Mouse (Mus musculus): ENCODE results near the gene Zkscan6. TPM values are rescaled to one million over a fixed set of nuclear protein-coding genes. Genes with fewer than 3 reads are reported as not detected.

Zkscan6 gene
- 9.1 and 10.6 TPM in 2 replicates for polyA plus RNA-seq (2016; fragmentation: Nextera tagmentation; extraction: Ambion mirVana)

DNA sequence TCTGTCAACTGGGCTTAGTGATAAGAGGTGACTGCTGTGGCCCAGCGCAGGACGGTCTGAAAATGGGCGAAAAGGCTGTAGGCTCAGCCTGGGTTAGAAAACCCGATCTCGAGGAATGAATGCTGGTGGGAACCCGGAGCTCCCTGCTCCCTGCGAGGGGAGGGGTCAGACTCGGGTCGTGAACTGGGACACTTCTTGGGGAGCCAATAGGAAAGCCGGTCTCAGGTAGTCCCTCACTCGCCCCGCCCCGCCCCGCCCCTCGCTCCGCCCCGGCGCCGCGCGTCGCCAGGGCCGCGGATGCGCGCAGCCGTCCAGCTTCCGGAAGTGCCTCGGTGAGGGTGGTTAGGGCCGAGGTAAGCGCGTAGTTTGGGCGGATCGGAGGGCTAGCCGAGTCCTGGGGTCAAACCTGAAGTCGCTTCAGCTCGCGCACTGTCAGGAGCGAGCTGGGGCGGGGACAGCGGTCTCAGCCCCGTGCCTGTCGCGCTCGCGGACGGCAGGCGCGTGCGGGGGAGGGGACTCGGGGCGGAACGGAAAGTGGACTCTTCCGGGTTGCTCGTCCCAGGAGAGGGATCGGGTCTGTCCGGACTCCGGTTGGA is at the start of gene Zkscan6:
Gene Zkscan6 (plus strand): TSS at position 267 of the 596 bp plus-strand sequence.
- no peaks in the 10 kb centered on the region for H3K36me3 ChIP-seq
- peaks cover 15% of the 10 kb centered on the region; the same call in 1 of the 2 replicates for H3K4me1 ChIP-seq
- no peaks in the 10 kb centered on the region for H3K27me3 ChIP-seq (ENCODE audit: low read depth, poor library complexity, severe bottlenecking)
- WGBS, result under 1% methylated on average over 58 of the region's 58 CpGs
- peak; percentile 96 for DNase-seq (ENCODE audit: low spot score)
- no peaks in the 10 kb centered on the region for H3K9me3 ChIP-seq (replicated peaks)
- H3K27ac ChIP-seq, result peak within 1 kb of the TSS; percentile 88
- H3K4me3 ChIP-seq, result peak within 1 kb of the TSS; percentile 63

DNA sequence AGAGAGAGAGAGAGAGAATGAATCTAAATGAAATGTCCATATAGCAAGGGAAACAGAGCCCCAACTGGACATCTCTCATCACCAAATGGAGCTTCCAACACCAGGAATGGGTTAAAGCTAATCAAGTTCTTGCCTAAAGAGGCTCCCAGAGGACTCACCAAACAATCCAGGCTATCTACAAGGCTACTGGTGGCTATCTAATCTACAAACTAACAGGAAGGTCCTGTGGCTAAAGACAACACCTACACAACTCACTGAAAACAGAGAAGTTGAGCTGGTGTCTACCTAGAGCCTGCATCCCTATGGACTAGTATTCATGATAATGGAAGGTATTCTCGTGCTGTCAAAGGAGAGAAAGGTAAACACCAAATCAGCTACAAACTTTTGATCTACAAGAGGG is 47.6 kb upstream of the Zkscan6 start:
- WGBS, result 89% methylated on average over 1 of the region's 1 CpGs
- no peaks in the 10 kb centered on the region for H3K4me1 ChIP-seq
- no peaks in the 10 kb centered on the region for H3K9me3 ChIP-seq (replicated peaks)
- no peak overlapping the region for H3K4me3 ChIP-seq
- H3K27ac ChIP-seq, result no peak overlapping the region
- no peak for DNase-seq (ENCODE audit: low spot score)
- H3K36me3 ChIP-seq, result no peaks in the 10 kb centered on the region; the same call in 1 of the 2 replicates
- no peaks in the 10 kb centered on the region for H3K27me3 ChIP-seq (ENCODE audit: low read depth, poor library complexity, severe bottlenecking)

DNA sequence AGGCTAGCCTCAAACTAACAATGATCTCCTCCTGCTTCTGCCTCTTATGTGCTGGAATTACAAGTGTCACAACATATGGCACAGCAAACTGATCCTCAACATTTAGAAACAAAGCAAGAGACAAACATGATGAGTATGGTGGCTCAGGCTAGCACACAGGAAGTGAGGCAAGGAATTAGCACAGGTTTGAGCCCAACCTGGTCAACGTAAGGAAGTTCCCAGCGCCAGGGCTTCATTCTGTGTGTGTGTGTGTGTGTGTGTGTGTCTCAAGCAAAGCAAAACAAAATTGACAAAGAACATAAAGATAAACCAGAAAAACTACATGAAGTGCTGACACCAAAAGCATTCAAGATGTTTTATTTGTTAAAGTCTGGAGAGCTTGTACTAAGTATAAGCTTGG is 46.1 kb upstream of the Zkscan6 start:
- Histone ChIP-seq H3K27ac (no peak overlapping the region), H3K9me3 (replicated peaks) (no peaks in the 10 kb centered on the region), H3K36me3 (no peaks in the 10 kb centered on the region), H3K4me3 (no peak overlapping the region), H3K4me1 (no peaks in the 10 kb centered on the region), H3K27me3 (ENCODE audit: low read depth, poor library complexity, severe bottlenecking) (no peaks in the 10 kb centered on the region)
- no peak for DNase-seq (ENCODE audit: low spot score)
- 91% methylated on average over 2 of the region's 2 CpGs for WGBS

- Histone ChIP-seq H3K4me1 (no peaks in the 10 kb centered on the region), H3K27ac (no peak overlapping the region), H3K36me3 (no peaks in the 10 kb centered on the region), H3K9me3 (replicated peaks) (no peaks in the 10 kb centered on the region), H3K27me3 (ENCODE audit: low read depth, poor library complexity, severe bottlenecking) (no peaks in the 10 kb centered on the region), H3K4me3 (no peak overlapping the region)
- no peak for DNase-seq (ENCODE audit: low spot score)
Observed at GRCm38 (mm10) chr11:65768445-65768844, 38.5 kb upstream of the Zkscan6 start.

- H3K27me3 ChIP-seq (ENCODE audit: low read depth, poor library complexity, severe bottlenecking), result no peaks in the 10 kb centered on the region
- no peaks in the 10 kb centered on the region for H3K9me3 ChIP-seq (replicated peaks)
- H3K4me1 ChIP-seq, result no peaks in the 10 kb centered on the region
- WGBS, result 90% methylated on average over 5 of the region's 5 CpGs
- DNase-seq (ENCODE audit: low spot score), result no peak
- H3K27ac ChIP-seq, result no peak overlapping the region
- no peaks in the 10 kb centered on the region for H3K36me3 ChIP-seq
- H3K4me3 ChIP-seq, result no peak overlapping the region
Observed at GRCm38 (mm10) chr11:65769990-65770389, 37.0 kb upstream of the Zkscan6 start.

DNA sequence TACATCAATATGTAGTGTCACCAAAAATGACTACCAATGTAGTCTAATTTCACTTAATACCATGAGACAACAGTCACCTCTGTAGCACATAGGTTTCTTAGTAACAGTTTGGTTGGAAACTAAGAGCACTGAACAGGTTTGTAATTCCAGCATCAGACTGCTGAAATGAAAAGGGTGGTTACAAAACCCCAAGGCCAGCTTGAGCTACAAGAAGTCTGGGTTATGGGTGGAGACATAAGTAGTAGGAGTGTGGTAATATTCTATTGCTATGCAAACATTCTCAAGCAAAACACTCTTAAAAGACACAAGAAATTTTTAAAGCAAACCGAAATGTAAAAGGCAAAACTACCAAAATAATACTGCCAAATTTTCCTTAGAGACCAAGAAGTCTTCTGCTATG is 35.4 kb upstream of the Zkscan6 start:
- Histone ChIP-seq H3K4me3 (no peak overlapping the region), H3K27ac (no peak overlapping the region), H3K4me1 (no peaks in the 10 kb centered on the region), H3K27me3 (ENCODE audit: low read depth, poor library complexity, severe bottlenecking) (no peaks in the 10 kb centered on the region), H3K36me3 (no peaks in the 10 kb centered on the region), H3K9me3 (replicated peaks) (no peaks in the 10 kb centered on the region)
- DNase-seq (ENCODE audit: low spot score), result no peak
- WGBS, result 97% methylated on average over 1 of the region's 1 CpGs

DNA sequence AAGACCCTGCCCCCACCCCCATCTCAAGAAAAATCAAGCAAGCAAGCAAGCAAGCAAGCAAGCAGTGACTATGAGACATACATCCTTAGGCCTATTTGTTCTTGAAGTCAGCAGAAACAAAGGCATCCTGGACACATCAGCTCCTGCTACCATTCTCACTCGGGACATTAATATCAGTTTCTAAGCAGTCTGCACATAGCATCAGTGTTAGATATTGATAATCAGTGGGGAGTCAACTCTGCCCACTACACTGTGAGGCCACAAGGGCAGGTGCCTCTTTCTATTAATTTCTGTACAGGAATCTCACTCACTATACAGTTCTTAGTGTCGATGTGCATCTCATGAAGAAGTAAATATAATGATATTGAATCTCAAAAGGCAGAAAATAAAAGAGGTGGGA is 33.4 kb upstream of the Zkscan6 start:
- Histone ChIP-seq H3K9me3 (replicated peaks) (no peaks in the 10 kb centered on the region), H3K27ac (no peak overlapping the region), H3K4me1 (no peaks in the 10 kb centered on the region), H3K4me3 (no peak overlapping the region), H3K36me3 (no peaks in the 10 kb centered on the region), H3K27me3 (ENCODE audit: low read depth, poor library complexity, severe bottlenecking) (no peaks in the 10 kb centered on the region)
- 91% methylated on average over 2 of the region's 2 CpGs for WGBS
- no peak for DNase-seq (ENCODE audit: low spot score)

- WGBS, result 79% methylated on average over 6 of the region's 6 CpGs
- H3K4me3 ChIP-seq, result no peak overlapping the region
- no peak overlapping the region for H3K27ac ChIP-seq
- peaks cover 4% of the 10 kb centered on the region; the same call in 1 of the 2 replicates for H3K36me3 ChIP-seq
- no peaks in the 10 kb centered on the region for H3K4me1 ChIP-seq
- DNase-seq (ENCODE audit: low spot score), result no peak
- H3K27me3 ChIP-seq (ENCODE audit: low read depth, poor library complexity, severe bottlenecking), result no peaks in the 10 kb centered on the region
- no peaks in the 10 kb centered on the region for H3K9me3 ChIP-seq (replicated peaks)
Observed at GRCm38 (mm10) chr11:65773946-65774656, 32.9 kb upstream of the Zkscan6 start.

DNA sequence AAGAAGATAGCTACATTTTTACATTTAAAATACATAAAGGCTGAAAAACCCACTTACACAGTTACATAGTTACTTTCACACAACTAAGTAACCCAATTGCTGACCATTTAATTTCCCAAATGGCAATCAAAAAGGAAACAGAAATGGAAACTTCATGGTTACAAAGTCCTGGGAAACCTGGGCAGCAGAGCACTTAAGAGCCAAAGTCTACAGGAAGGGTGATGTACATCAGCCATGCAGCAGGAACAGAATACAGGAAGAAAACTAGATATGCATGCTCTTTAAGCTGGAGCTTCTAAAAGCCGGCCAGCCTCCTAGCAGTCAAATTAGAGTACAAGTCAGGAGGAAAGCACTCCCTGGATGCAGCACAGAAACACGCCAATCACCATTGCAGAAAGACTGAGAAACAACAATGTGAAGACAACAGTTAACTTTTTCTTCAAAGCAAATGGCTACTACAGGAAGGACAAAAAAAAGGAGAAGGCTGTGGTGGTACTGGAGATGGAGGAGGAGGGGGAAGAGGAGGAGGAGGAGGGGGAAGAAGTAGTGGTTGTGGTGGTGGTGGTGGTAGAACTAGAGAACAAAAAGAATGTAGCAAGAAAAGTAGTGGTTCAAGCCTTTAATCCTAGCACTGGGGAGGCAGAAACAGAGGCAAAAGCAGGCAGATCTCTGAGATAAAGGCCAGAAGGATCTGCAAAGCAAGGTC is 29.9 kb upstream of the Zkscan6 start:
- Histone ChIP-seq H3K4me3 (no peak overlapping the region), H3K27me3 (ENCODE audit: low read depth, poor library complexity, severe bottlenecking) (no peaks in the 10 kb centered on the region), H3K4me1 (no peaks in the 10 kb centered on the region), H3K36me3 (peaks cover 24% of the 10 kb centered on the region), H3K9me3 (replicated peaks) (no peaks in the 10 kb centered on the region), H3K27ac (no peak overlapping the region)
- WGBS, result 61% methylated on average over 2 of the region's 2 CpGs
- no peak for DNase-seq (ENCODE audit: low spot score)

GRCm38 (mm10) chr11:65777810-65778209 is 29.2 kb upstream of the Zkscan6 start:
- WGBS, result 71% methylated on average over 5 of the region's 5 CpGs
- no peak for DNase-seq (ENCODE audit: low spot score)
- Histone ChIP-seq H3K4me1 (no peaks in the 10 kb centered on the region), H3K4me3 (no peak overlapping the region), H3K27me3 (ENCODE audit: low read depth, poor library complexity, severe bottlenecking) (no peaks in the 10 kb centered on the region), H3K27ac (no peak overlapping the region), H3K36me3 (peaks cover 24% of the 10 kb centered on the region), H3K9me3 (replicated peaks) (no peaks in the 10 kb centered on the region)

- Histone ChIP-seq H3K27ac (no peak overlapping the region), H3K27me3 (ENCODE audit: low read depth, poor library complexity, severe bottlenecking) (no peaks in the 10 kb centered on the region), H3K9me3 (replicated peaks) (no peaks in the 10 kb centered on the region), H3K36me3 (peaks cover 24% of the 10 kb centered on the region), H3K4me3 (no peak overlapping the region), H3K4me1 (no peaks in the 10 kb centered on the region)
- 91% methylated on average over 1 of the region's 1 CpGs for WGBS
- DNase-seq (ENCODE audit: low spot score), result no peak
Observed at GRCm38 (mm10) chr11:65779066-65779465, 27.9 kb upstream of the Zkscan6 start.

DNA sequence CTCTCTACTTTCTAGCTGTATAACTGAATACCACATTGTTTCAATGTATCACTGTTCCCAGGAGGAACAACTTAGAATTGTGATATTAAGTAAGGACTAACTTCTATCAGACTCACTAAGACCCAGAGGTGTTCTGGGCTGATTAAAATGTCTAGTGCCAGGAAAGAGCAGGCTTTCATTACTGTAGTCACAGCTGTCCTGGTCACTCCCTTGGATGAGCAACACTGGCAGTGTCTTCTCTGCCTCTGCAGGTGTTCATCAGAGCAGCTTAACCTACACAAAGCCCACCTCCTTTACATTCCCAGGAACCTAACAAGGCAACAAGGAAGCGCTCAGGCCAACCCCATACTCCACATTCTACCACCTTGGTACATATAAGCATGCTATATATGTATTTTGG is 27.4 kb upstream of the Zkscan6 start:
- DNase-seq (ENCODE audit: low spot score), result no peak
- Histone ChIP-seq H3K9me3 (replicated peaks) (no peaks in the 10 kb centered on the region), H3K4me1 (no peaks in the 10 kb centered on the region), H3K27me3 (ENCODE audit: low read depth, poor library complexity, severe bottlenecking) (no peaks in the 10 kb centered on the region), H3K36me3 (peaks cover 24% of the 10 kb centered on the region), H3K27ac (no peak overlapping the region), H3K4me3 (no peak overlapping the region)
- WGBS, result 97% methylated on average over 1 of the region's 1 CpGs

DNA sequence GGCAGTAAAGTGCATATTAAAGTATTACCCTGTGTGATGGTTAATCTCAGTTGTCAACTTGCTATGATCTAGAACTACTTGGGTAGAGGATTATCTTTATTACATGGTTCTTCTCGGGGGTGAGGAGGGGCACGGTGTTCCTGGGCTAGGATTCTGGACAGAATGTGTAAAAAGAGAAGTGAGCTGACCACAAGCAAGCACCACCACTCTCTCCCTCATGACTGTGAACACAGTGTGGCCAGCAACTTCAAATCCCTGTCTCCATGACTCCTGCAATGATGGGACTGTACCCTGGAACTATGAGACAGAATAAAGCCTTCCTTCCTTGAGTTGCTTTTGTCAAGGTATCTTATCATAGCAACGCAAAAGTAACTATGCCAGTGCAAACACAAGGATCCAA is 25.4 kb upstream of the Zkscan6 start:
- H3K9me3 ChIP-seq (replicated peaks), result no peaks in the 10 kb centered on the region

More for the DNA sequence above, 25.4 kb upstream of the Zkscan6 start:
- Histone ChIP-seq H3K36me3 (peaks cover 24% of the 10 kb centered on the region), H3K4me3 (no peak overlapping the region), H3K4me1 (peaks cover 4% of the 10 kb centered on the region), H3K27me3 (ENCODE audit: low read depth, poor library complexity, severe bottlenecking) (no peaks in the 10 kb centered on the region), H3K27ac (no peak overlapping the region)
- DNase-seq (ENCODE audit: low spot score), result no peak
- 94% methylated on average over 3 of the region's 3 CpGs for WGBS

All from limb, embryonic 10.5 days (tissue).